Mouse (Mus musculus): ENCODE measurements at regions not wholly inside any gene's neighbourhood (a gene's known extent, or its start where the extent isn't known, plus 50 kb on each side); places are given as distances from the start of the nearest gene placed in this dataset.

DNA sequence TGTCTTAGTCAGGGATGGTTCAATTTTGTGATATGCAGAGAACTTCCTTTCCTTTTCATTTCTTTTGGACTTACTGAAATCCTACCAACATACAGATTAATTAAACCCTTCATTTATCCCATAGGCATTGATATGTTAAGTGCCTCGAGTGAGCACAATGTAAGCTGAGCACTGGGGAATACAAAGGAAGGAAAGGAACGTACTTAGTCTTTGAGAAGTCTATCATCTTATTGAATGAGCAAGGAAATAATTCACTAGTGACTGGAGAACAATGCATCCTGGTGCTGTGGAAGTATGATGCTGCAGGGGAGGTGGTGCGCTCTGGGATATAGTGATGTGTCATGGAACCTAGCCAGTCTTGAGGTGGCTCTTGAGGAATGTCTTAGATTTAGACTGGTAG is 204.9 kb upstream of the Ubash3b start:
- Histone ChIP-seq H3K36me3 (replicated peaks; ENCODE audit: control insufficient read depth, insufficient read depth, low read depth) (no peaks in the 10 kb centered on the region), H3K9me3 (ENCODE audit: control insufficient read depth, low read length) (no peaks in the 10 kb centered on the region), H3K27ac (no peak overlapping the region), H3K27me3 (ENCODE audit: control insufficient read depth, insufficient read depth, low read length) (no peaks in the 10 kb centered on the region), H3K9ac (replicated peaks) (no peak overlapping the region), H3K4me3 (ENCODE audit: insufficient read depth in 1 of 2, low read depth in 2 of 2, low read length in 2 of 2) (no peak overlapping the region), H3K4me2 (ENCODE audit: low read depth) (no peak overlapping the region), H3K4me1 (replicated peaks; ENCODE audit: control insufficient read depth in 2 of 2, insufficient read depth in 2 of 2, low read length in 1 of 2) (no peaks in the 10 kb centered on the region)
- TF ChIP-seq EP300 (IDR thresholded peaks at IDR 0.05; ENCODE audit: low read depth) (no peak), CTCF (IDR thresholded peaks at IDR 0.05; ENCODE audit: low read depth) (no peak)
- no peak for ATAC-seq (ENCODE audit: insufficient read depth)
- DNase-seq (ENCODE audit: low read depth in 3 of 3, low spot score in 3 of 3), result no peak
- 58% methylated on average over 3 of the region's 3 CpGs for WGBS (ENCODE audit: insufficient replicate concordance)

DNA sequence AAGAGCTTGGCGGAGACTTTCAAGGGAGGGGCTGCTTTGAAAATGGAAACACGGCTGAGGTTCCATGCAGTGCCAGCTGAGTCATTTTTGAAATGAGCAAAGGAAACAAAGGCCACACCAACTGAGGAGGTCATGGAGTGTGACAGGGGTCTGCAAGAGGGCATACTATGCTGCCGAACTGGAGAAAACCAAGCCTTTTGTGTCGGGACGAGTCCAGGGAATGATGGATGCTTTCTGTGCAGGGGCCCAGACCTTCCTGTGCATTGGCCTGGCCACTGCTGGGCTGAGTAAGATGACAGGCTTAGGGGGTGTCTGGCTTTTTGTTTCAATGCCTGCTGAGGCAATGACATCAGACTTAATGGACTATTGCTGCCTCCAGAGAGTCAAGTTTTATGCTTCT is 203.8 kb upstream of the Ubash3b start:
- Histone ChIP-seq H3K36me3 (replicated peaks; ENCODE audit: control insufficient read depth, insufficient read depth, low read depth) (no peaks in the 10 kb centered on the region), H3K27ac (no peak overlapping the region), H3K4me3 (ENCODE audit: insufficient read depth in 1 of 2, low read depth in 2 of 2, low read length in 2 of 2) (no peak overlapping the region), H3K9me3 (ENCODE audit: control insufficient read depth, low read length) (no peaks in the 10 kb centered on the region), H3K9ac (replicated peaks) (no peak overlapping the region), H3K27me3 (ENCODE audit: control insufficient read depth, insufficient read depth, low read length) (no peaks in the 10 kb centered on the region), H3K4me1 (replicated peaks; ENCODE audit: control insufficient read depth in 2 of 2, insufficient read depth in 2 of 2, low read length in 1 of 2) (no peaks in the 10 kb centered on the region), H3K4me2 (ENCODE audit: low read depth) (no peak overlapping the region)
- TF ChIP-seq CTCF (IDR thresholded peaks at IDR 0.05; ENCODE audit: low read depth), result no peak
- no peak for TF ChIP-seq EP300 (IDR thresholded peaks at IDR 0.05; ENCODE audit: low read depth)
- no peak for ATAC-seq (ENCODE audit: insufficient read depth)
- DNase-seq (ENCODE audit: low read depth in 3 of 3, low spot score in 3 of 3), result no peak
- 36% methylated on average over 5 of the region's 5 CpGs for WGBS (ENCODE audit: insufficient replicate concordance)

DNA sequence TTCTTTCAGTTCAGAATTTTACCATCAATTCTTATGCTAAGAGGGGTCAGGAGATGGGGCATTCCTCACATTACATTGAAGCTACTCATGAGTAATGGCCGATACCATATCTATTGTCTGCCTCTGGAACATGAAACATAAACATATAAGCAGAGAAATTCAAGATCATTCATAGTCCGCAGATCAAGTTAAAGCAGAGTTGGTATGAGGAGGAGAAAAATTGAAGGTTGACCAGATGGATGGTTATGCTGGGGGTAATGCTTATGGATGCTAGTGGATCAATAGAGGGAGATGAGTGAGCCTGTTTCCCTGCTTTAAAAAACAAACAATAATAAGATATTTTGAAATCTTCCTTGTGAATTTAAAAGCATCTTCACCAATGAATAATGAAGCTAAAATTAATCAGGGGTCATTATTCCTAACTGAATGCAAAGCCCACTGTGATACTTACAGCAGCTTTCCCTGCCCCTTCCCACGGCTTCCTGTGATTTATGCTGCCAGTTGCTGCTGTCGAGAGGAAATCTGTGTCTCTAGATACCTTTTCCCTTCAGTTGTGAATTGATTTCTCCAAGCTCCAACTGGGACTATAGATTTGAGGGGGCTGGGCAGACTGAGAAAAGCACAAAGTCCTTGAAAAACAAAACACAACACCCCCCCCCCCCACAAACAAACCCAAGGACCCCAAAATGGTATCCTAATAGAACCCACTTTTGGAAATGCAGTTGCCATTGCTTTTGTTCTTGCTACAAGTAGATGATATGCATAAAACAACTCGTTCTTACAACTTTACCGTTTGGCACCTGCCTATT is 203.1 kb upstream of the Ubash3b start:
- H3K4me3 ChIP-seq (ENCODE audit: insufficient read depth in 1 of 2, low read depth in 2 of 2, low read length in 2 of 2), result no peak overlapping the region
- no peak overlapping the region for H3K27ac ChIP-seq
- no peak overlapping the region for H3K9ac ChIP-seq (replicated peaks)
- no peak for TF ChIP-seq EP300 (IDR thresholded peaks at IDR 0.05; ENCODE audit: low read depth)
- no peak for TF ChIP-seq CTCF (IDR thresholded peaks at IDR 0.05; ENCODE audit: low read depth)
- no peaks in the 10 kb centered on the region for H3K9me3 ChIP-seq (ENCODE audit: control insufficient read depth, low read length)
- no peaks in the 10 kb centered on the region for H3K4me1 ChIP-seq (replicated peaks; ENCODE audit: control insufficient read depth in 2 of 2, insufficient read depth in 2 of 2, low read length in 1 of 2)
- WGBS (ENCODE audit: insufficient replicate concordance), result 42% methylated on average over 6 of the region's 6 CpGs
- H3K27me3 ChIP-seq (ENCODE audit: control insufficient read depth, insufficient read depth, low read length), result no peaks in the 10 kb centered on the region
- H3K36me3 ChIP-seq (replicated peaks; ENCODE audit: control insufficient read depth, insufficient read depth, low read depth), result no peaks in the 10 kb centered on the region
- ATAC-seq (ENCODE audit: insufficient read depth), result no peak
- DNase-seq (ENCODE audit: low read depth in 3 of 3, low spot score in 3 of 3), result no peak
- no peak overlapping the region for H3K4me2 ChIP-seq (ENCODE audit: low read depth)

DNA sequence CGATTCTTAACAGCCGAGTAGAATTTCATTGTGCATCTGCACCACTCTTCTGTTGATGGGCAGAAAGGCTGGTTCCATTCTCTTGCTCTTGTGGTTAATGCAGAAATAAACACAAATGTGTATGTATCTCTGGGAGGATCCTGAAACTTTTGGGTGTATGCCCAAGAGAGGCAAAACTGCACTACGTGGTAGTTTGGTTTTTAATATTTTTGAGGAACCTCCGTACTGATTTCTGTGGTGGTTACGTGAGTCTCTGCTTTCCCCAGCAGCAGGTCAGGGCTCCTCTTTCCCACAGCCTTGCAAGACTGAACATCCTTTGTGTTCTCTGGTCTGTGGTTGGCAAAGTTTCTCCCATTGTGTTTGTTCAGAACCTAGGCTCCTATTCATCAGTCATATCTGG is 198.9 kb upstream of the Ubash3b start:
- Histone ChIP-seq H3K9ac (replicated peaks) (no peak overlapping the region), H3K27me3 (ENCODE audit: control insufficient read depth, insufficient read depth, low read length) (no peaks in the 10 kb centered on the region), H3K27ac (no peak overlapping the region), H3K4me1 (replicated peaks; ENCODE audit: control insufficient read depth in 2 of 2, insufficient read depth in 2 of 2, low read length in 1 of 2) (no peaks in the 10 kb centered on the region), H3K9me3 (ENCODE audit: control insufficient read depth, low read length) (no peaks in the 10 kb centered on the region), H3K4me3 (ENCODE audit: insufficient read depth in 1 of 2, low read depth in 2 of 2, low read length in 2 of 2) (no peak overlapping the region), H3K36me3 (replicated peaks; ENCODE audit: control insufficient read depth, insufficient read depth, low read depth) (no peaks in the 10 kb centered on the region), H3K4me2 (ENCODE audit: low read depth) (no peak overlapping the region)
- WGBS (ENCODE audit: insufficient replicate concordance), result 50% methylated on average over 5 of the region's 5 CpGs
- TF ChIP-seq EP300 (IDR thresholded peaks at IDR 0.05; ENCODE audit: low read depth) (no peak), CTCF (IDR thresholded peaks at IDR 0.05; ENCODE audit: low read depth) (no peak)
- DNase-seq (ENCODE audit: low read depth in 3 of 3, low spot score in 3 of 3), result no peak
- ATAC-seq (ENCODE audit: insufficient read depth), result no peak

GRCm38 (mm10) chr9:41359286-41359685 is 197.8 kb upstream of the Ubash3b start:
- Histone ChIP-seq H3K36me3 (replicated peaks; ENCODE audit: control insufficient read depth, insufficient read depth, low read depth) (no peaks in the 10 kb centered on the region), H3K4me2 (ENCODE audit: low read depth) (no peak overlapping the region), H3K4me3 (ENCODE audit: insufficient read depth in 1 of 2, low read depth in 2 of 2, low read length in 2 of 2) (no peak overlapping the region), H3K4me1 (replicated peaks; ENCODE audit: control insufficient read depth in 2 of 2, insufficient read depth in 2 of 2, low read length in 1 of 2) (no peaks in the 10 kb centered on the region), H3K27ac (no peak overlapping the region), H3K9ac (replicated peaks) (no peak overlapping the region), H3K27me3 (ENCODE audit: control insufficient read depth, insufficient read depth, low read length) (no peaks in the 10 kb centered on the region), H3K9me3 (ENCODE audit: control insufficient read depth, low read length) (no peaks in the 10 kb centered on the region)
- ATAC-seq (ENCODE audit: insufficient read depth) (no peak), DNase-seq (ENCODE audit: low read depth in 3 of 3, low spot score in 3 of 3) (no peak)
- WGBS (ENCODE audit: insufficient replicate concordance), result 52% methylated on average over 3 of the region's 3 CpGs
- TF ChIP-seq EP300 (IDR thresholded peaks at IDR 0.05; ENCODE audit: low read depth) (no peak), CTCF (IDR thresholded peaks at IDR 0.05; ENCODE audit: low read depth) (no peak)

Data from liver, embryonic 14.5 days (tissue).